Mouse (Mus musculus) induced T-regulatory cell, adult 2 months (primary cell): Measurements from ENCODE around the gene Alox12e.

Source experiments
- DNase-seq: peaks from one replicate; pipeline ENCODE4 v3.0.0-alpha.2; 2012; ENCODE audit warnings: low read depth

The Alox12e gene

GRCm38 (mm10) chr11:70285686-70286085, 36.7 kb downstream of the Alox12e start:
- DNase-seq: no peak

GRCm38 (mm10) chr11:70284757-70285156, 37.7 kb downstream of the Alox12e start:
- no peak for DNase-seq

- DNase-seq: no peak
These were observed 38.8 kb downstream of the Alox12e start for GRCm38 (mm10) chr11:70283666-70284065.

GRCm38 (mm10) chr11:70280441-70280840, 42.0 kb downstream of the Alox12e start:
- DNase-seq: no peak

GRCm38 (mm10) chr11:70278961-70279360, 43.5 kb downstream of the Alox12e start:
- DNase-seq: no peak

- peak; percentile 33 for DNase-seq
These were observed 50.8 kb downstream of the Alox12e start for GRCm38 (mm10) chr11:70271641-70272040.

- no peak for DNase-seq
These were observed 56.0 kb downstream of the Alox12e start for GRCm38 (mm10) chr11:70266405-70266804.

GRCm38 (mm10) chr11:70265819-70266218, 56.6 kb downstream of the Alox12e start:
- no peak for DNase-seq
